Mouse (Mus musculus) mouse embryonic stem cell (cell line): ENCODE measurements around the gene Tmem117.

Source experiments
- in situ Hi-C, 2 experiments: fragments of 300-500 bp; cut with MboI; formaldehyde crosslinking; loops; 1 replicate in 1 of 2; 3 replicates in 1 of 2; pipeline ENCODE4 v1.14.3; 2019 to 2020; ENCODE audit warnings: low sequenced_read_pairs in 2 of 2, low pct_unique_long_range_greater_than_20kb in 1 of 2, mixed read lengths in 1 of 2; ENCODE audit not compliant: unreplicated experiment in 1 of 2

Tmem117 gene

GRCm38 (mm10) chr15:94684269-94684668 is 55.2 kb downstream of the Tmem117 start:
- in situ Hi-C loops: no loop called here

GRCm38 (mm10) chr15:94687176-94687575 is 58.1 kb downstream of the Tmem117 start:
- in situ Hi-C loops: no loop called here

GRCm38 (mm10) chr15:94687629-94688028 is 58.6 kb downstream of the Tmem117 start:
- in situ Hi-C loops: no loop called here

GRCm38 (mm10) chr15:94689195-94689883 is 60.3 kb downstream of the Tmem117 start:
- in situ Hi-C loops: no loop called here

GRCm38 (mm10) chr15:94689884-94690231 is 60.8 kb downstream of the Tmem117 start:
- in situ Hi-C loops: no loop called here

- in situ Hi-C loops: no loop called here
Measured at GRCm38 (mm10) chr15:94722759-94723158, 93.7 kb downstream of the Tmem117 start.

GRCm38 (mm10) chr15:94732104-94732503 is 103.1 kb downstream of the Tmem117 start:
- in situ Hi-C loops: no loop called here

- in situ Hi-C loops: loop anchor here in 1 of 2 experiments (25.0 kb wide), 2 partner anchors 443 to 793 kb away; no protein-coding TSS in a partner anchor
Measured at GRCm38 (mm10) chr15:94769227-94769626, 140.2 kb downstream of the Tmem117 start.

- in situ Hi-C loops: loop anchor here in 1 of 2 experiments (25.0 kb wide), 2 partner anchors 441 to 791 kb away; no protein-coding TSS in a partner anchor
Measured at GRCm38 (mm10) chr15:94770832-94771578, 142.0 kb downstream of the Tmem117 start.

GRCm38 (mm10) chr15:94771691-94772090 is 142.7 kb downstream of the Tmem117 start:
- in situ Hi-C loops: loop anchor here in 1 of 2 experiments (25.0 kb wide), 2 partner anchors 441 to 791 kb away; no protein-coding TSS in a partner anchor

GRCm38 (mm10) chr15:94776119-94777069 is 147.4 kb downstream of the Tmem117 start:
- in situ Hi-C loops: no loop called here

- in situ Hi-C loops: no loop called here
Measured at GRCm38 (mm10) chr15:94781556-94781955, 152.5 kb downstream of the Tmem117 start.

- in situ Hi-C loops: no loop called here
Measured at GRCm38 (mm10) chr15:94793455-94793854, 164.4 kb downstream of the Tmem117 start.

GRCm38 (mm10) chr15:94795484-94795883 is 166.5 kb downstream of the Tmem117 start:
- in situ Hi-C loops: no loop called here

GRCm38 (mm10) chr15:94798236-94798635 is 169.2 kb downstream of the Tmem117 start:
- in situ Hi-C loops: no loop called here

- in situ Hi-C loops: no loop called here
Measured at GRCm38 (mm10) chr15:94801462-94801861, 172.4 kb downstream of the Tmem117 start.

- in situ Hi-C loops: no loop called here
Measured at GRCm38 (mm10) chr15:94802820-94803219, 173.8 kb downstream of the Tmem117 start.

- in situ Hi-C loops: no loop called here
Measured at GRCm38 (mm10) chr15:94803624-94804342, 174.8 kb downstream of the Tmem117 start.
